Mouse (Mus musculus) ES-Bruce4 (cell line): ENCODE data around the gene Ncapd3. TPM values are rescaled to one million over a fixed set of nuclear protein-coding genes. Genes with fewer than 3 reads are reported as not detected.

Experiments
- H3K27ac ChIP-seq: 2 replicates; pipeline ENCODE4 v1.5.1; 2012; ENCODE audit warnings: low read length, inconsistent platforms; ENCODE audit not compliant: insufficient read depth
- H3K27me3 ChIP-seq: 2 replicates; pipeline ENCODE4 v1.6.1; 2012; ENCODE audit warnings: mild to moderate bottlenecking, low read length, inconsistent platforms; ENCODE audit not compliant: control insufficient read depth, poor library complexity, insufficient read depth, severe bottlenecking
- H3K36me3 ChIP-seq: 2 replicates; pipeline ENCODE4 v1.6.1; 2012; ENCODE audit warnings: inconsistent platforms, mild to moderate bottlenecking, low read length, moderate library complexity; ENCODE audit not compliant: control insufficient read depth, poor library complexity, insufficient read depth, severe bottlenecking
- H3K4me1 ChIP-seq: one replicate; pipeline ENCODE4 v1.8.1; 2011; ENCODE audit warnings: low read length; ENCODE audit not compliant: control insufficient read depth, insufficient read depth
- H3K4me3 ChIP-seq: 2 replicates; pipeline ENCODE4 v1.5.1; 2011; ENCODE audit warnings: low read depth, mild to moderate bottlenecking, low read length
- H3K9ac ChIP-seq: 2 replicates; pipeline ENCODE4 v1.6.1; 2012; ENCODE audit warnings: low read depth, mild to moderate bottlenecking, inconsistent platforms; ENCODE audit not compliant: poor library complexity, severe bottlenecking
- H3K9me3 ChIP-seq: replicated peaks from 2 replicates; pipeline ENCODE4 v1.6.1; 2012; ENCODE audit warnings: mild to moderate bottlenecking, low read length, inconsistent platforms; ENCODE audit not compliant: control insufficient read depth, poor library complexity, insufficient read depth, severe bottlenecking
- CTCF ChIP-seq: IDR thresholded peaks from one replicate; pipeline ENCODE4 v1.8.1; 2011; ENCODE audit warnings: low read depth, low read length
- EP300 ChIP-seq: IDR thresholded peaks from 2 replicates; pipeline ENCODE4 v1.6.1; 2011; ENCODE audit warnings: low read depth, low read length; ENCODE audit not compliant: insufficient read depth
- POLR2A ChIP-seq: IDR thresholded peaks from one replicate; pipeline ENCODE4 v1.8.1; 2011; ENCODE audit warnings: low read length; ENCODE audit not compliant: insufficient read depth
- polyA plus RNA-seq: library from polyadenylated mRNA; stranded (reverse); fragments of >200 nt; gene quantifications from 2 replicates; pipeline ENCODE4 v1.2.4, GENCODE M21; 2011; ENCODE audit warnings: low read depth; ENCODE audit not compliant: missing spikeins, insufficient read depth, insufficient read length

Ncapd3 gene
- polyA plus RNA-seq, 1 experiment, result 59.1 TPM

GRCm38 (mm10) chr9:27070895-27071294 lies 40.9 kb downstream of the Ncapd3 start:
- no peak overlapping the region for H3K9ac ChIP-seq
- no peaks in the 10 kb centered on the region for H3K4me1 ChIP-seq
- H3K4me3 ChIP-seq, result no peak overlapping the region
- TF ChIP-seq POLR2A, result no peak
- no peak for TF ChIP-seq EP300
- no peak for TF ChIP-seq CTCF
- H3K9me3 ChIP-seq, result no peaks in the 10 kb centered on the region
- peaks cover 48% of the 10 kb centered on the region for H3K36me3 ChIP-seq
- H3K27ac ChIP-seq, result no peak overlapping the region
- no peaks in the 10 kb centered on the region for H3K27me3 ChIP-seq

GRCm38 (mm10) chr9:27074677-27075076 lies 44.7 kb downstream of the Ncapd3 start:
- Histone ChIP-seq H3K27ac (no peak overlapping the region), H3K36me3 (peaks cover 41% of the 10 kb centered on the region), H3K4me3 (no peak overlapping the region), H3K4me1 (no peaks in the 10 kb centered on the region), H3K27me3 (no peaks in the 10 kb centered on the region), H3K9me3 (no peaks in the 10 kb centered on the region), H3K9ac (no peak overlapping the region)
- TF ChIP-seq POLR2A (no peak), EP300 (no peak), CTCF (no peak)

- Histone ChIP-seq H3K9ac (no peak overlapping the region), H3K27me3 (no peaks in the 10 kb centered on the region), H3K9me3 (no peaks in the 10 kb centered on the region), H3K4me3 (no peak overlapping the region), H3K27ac (no peak overlapping the region), H3K4me1 (no peaks in the 10 kb centered on the region), H3K36me3 (peaks cover 38% of the 10 kb centered on the region)
- no peak for TF ChIP-seq POLR2A
- TF ChIP-seq CTCF, result no peak
- TF ChIP-seq EP300, result no peak
Observed at GRCm38 (mm10) chr9:27075812-27076211, 45.8 kb downstream of the Ncapd3 start.

GRCm38 (mm10) chr9:27086256-27086655 lies 56.3 kb downstream of the Ncapd3 start:
- Histone ChIP-seq H3K4me1 (no peaks in the 10 kb centered on the region), H3K36me3 (peaks cover 71% of the 10 kb centered on the region), H3K4me3 (no peak overlapping the region), H3K9me3 (no peaks in the 10 kb centered on the region), H3K27me3 (no peaks in the 10 kb centered on the region), H3K27ac (no peak overlapping the region), H3K9ac (no peak overlapping the region)
- TF ChIP-seq POLR2A (no peak), EP300 (no peak), CTCF (no peak)

- no peaks in the 10 kb centered on the region for H3K4me1 ChIP-seq
- no peak for TF ChIP-seq EP300
- H3K27me3 ChIP-seq, result no peaks in the 10 kb centered on the region
- H3K36me3 ChIP-seq, result peaks cover 74% of the 10 kb centered on the region
- H3K9me3 ChIP-seq, result no peaks in the 10 kb centered on the region
- H3K27ac ChIP-seq, result no peak overlapping the region
- H3K9ac ChIP-seq, result no peak overlapping the region
- H3K4me3 ChIP-seq, result no peak overlapping the region
Observed at GRCm38 (mm10) chr9:27087402-27087801, 57.4 kb downstream of the Ncapd3 start.

GRCm38 (mm10) chr9:27090134-27090533 lies 60.2 kb downstream of the Ncapd3 start:
- H3K36me3 ChIP-seq, result peaks cover 68% of the 10 kb centered on the region
- H3K9ac ChIP-seq, result no peak overlapping the region
- no peaks in the 10 kb centered on the region for H3K9me3 ChIP-seq
- H3K4me3 ChIP-seq, result no peak overlapping the region
- TF ChIP-seq CTCF, result no peak
- no peak for TF ChIP-seq POLR2A
- TF ChIP-seq EP300, result no peak
- H3K4me1 ChIP-seq, result no peaks in the 10 kb centered on the region
- H3K27ac ChIP-seq, result no peak overlapping the region
- no peaks in the 10 kb centered on the region for H3K27me3 ChIP-seq
